Mouse (Mus musculus): ENCODE data around the gene Cdk19. TPM values are rescaled to one million over a fixed set of nuclear protein-coding genes. Genes with fewer than 3 reads are reported as not detected.
A peak's percentile ranks its signal among the peaks of the same experiment; 100 is the strongest.

Gene Cdk19
- polyA plus RNA-seq, 1 experiment: 16.0 TPM

DNA sequence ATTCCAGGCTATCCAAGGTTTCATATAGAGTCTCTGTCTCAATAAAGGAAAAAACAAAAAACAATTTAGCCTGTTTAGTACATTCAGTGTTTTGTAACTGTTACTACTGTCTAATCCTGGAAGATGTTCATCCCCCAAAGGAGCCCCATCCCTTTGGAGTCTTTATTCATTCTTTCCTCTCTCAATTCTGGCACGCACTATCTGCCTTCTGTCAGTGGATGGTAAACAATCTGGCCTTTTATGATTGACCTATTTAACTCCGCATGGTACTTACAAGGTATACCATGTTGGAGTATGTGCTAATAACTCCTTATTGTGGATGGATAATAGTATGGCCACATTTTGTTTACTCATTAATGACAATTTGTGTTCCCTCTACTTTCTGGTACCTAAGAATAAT lies 26.6 kb downstream of the Cdk19 start:
- no peaks in the 10 kb centered on the region for H3K27me3 ChIP-seq (ENCODE audit: control insufficient read depth, insufficient read depth, low read length, poor library complexity, severe bottlenecking)
- H3K9ac ChIP-seq (ENCODE audit: low read depth, poor library complexity, severe bottlenecking): no peak overlapping the region
- no peaks in the 10 kb centered on the region for H3K9me3 ChIP-seq (replicated peaks; ENCODE audit: control insufficient read depth, insufficient read depth, low read length, poor library complexity, severe bottlenecking)
- H3K27ac ChIP-seq (ENCODE audit: insufficient read depth, low read length): no peak overlapping the region
- TF ChIP-seq EP300 (IDR thresholded peaks at IDR 0.05; ENCODE audit: insufficient read depth, low read depth, low read length): no peak
- TF ChIP-seq POLR2A (IDR thresholded peaks at IDR 0.05; ENCODE audit: insufficient read depth, low read length): no peak
- no peak for TF ChIP-seq CTCF (IDR thresholded peaks at IDR 0.05; ENCODE audit: low read depth, low read length)
- H3K36me3 ChIP-seq (ENCODE audit: control insufficient read depth, insufficient read depth, low read length, poor library complexity, severe bottlenecking): no peaks in the 10 kb centered on the region
- H3K4me1 ChIP-seq (ENCODE audit: control insufficient read depth, insufficient read depth, low read length): no peaks in the 10 kb centered on the region
- no peak overlapping the region for H3K4me3 ChIP-seq (ENCODE audit: low read depth, low read length)

DNA sequence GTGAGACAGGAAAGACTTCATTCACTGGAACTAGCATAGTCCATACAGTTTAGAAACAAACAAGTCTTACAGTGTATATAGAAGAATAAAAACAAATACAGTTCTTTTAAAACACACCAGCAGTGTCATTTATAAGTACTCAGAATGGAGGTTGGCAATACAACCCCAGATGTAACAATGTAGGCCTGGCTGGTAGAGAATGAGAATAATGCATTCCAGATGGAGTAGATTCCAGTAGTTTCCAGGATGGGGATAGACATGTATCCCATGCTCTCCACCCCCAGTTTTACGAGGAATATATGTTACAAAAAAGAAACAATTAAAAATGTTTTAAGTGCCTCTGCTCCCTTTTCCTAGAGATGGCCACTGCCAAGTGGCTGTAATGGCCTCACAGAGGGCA lies 29.2 kb downstream of the Cdk19 start:
- no peaks in the 10 kb centered on the region for H3K36me3 ChIP-seq (ENCODE audit: control insufficient read depth, insufficient read depth, low read length, poor library complexity, severe bottlenecking)
- H3K4me3 ChIP-seq (ENCODE audit: low read depth, low read length): no peak overlapping the region
- H3K27me3 ChIP-seq (ENCODE audit: control insufficient read depth, insufficient read depth, low read length, poor library complexity, severe bottlenecking): no peaks in the 10 kb centered on the region
- no peaks in the 10 kb centered on the region for H3K9me3 ChIP-seq (replicated peaks; ENCODE audit: control insufficient read depth, insufficient read depth, low read length, poor library complexity, severe bottlenecking)
- H3K4me1 ChIP-seq (ENCODE audit: control insufficient read depth, insufficient read depth, low read length): no peaks in the 10 kb centered on the region
- H3K27ac ChIP-seq (ENCODE audit: insufficient read depth, low read length): no peak overlapping the region
- no peak for TF ChIP-seq POLR2A (IDR thresholded peaks at IDR 0.05; ENCODE audit: insufficient read depth, low read length)
- no peak for TF ChIP-seq CTCF (IDR thresholded peaks at IDR 0.05; ENCODE audit: low read depth, low read length)
- H3K9ac ChIP-seq (ENCODE audit: low read depth, poor library complexity, severe bottlenecking): no peak overlapping the region

DNA sequence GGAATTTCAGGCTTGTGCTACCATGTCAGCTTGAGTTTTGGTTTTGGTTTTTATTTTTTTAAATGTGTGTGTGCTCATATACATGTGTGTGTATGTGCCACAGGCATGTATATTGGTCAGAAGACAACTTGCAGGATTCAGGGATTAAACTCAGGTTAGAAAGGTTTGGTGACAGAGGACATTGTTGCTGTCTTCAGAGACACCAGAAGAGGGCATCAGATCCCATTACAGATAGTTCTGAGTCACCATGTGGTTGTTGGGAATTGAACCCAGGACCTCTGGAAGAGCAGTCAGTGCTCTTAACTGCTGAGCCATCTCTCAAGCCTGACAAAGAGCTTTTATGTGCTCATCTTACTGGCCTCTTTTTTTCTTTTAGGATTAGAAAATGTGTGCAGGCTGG lies 30.8 kb downstream of the Cdk19 start:
- Histone ChIP-seq H3K4me1 (ENCODE audit: control insufficient read depth, insufficient read depth, low read length) (no peaks in the 10 kb centered on the region), H3K9ac (ENCODE audit: low read depth, poor library complexity, severe bottlenecking) (no peak overlapping the region), H3K27me3 (ENCODE audit: control insufficient read depth, insufficient read depth, low read length, poor library complexity, severe bottlenecking) (no peaks in the 10 kb centered on the region), H3K9me3 (replicated peaks; ENCODE audit: control insufficient read depth, insufficient read depth, low read length, poor library complexity, severe bottlenecking) (no peaks in the 10 kb centered on the region), H3K27ac (ENCODE audit: insufficient read depth, low read length) (no peak overlapping the region), H3K4me3 (ENCODE audit: low read depth, low read length) (no peak overlapping the region), H3K36me3 (ENCODE audit: control insufficient read depth, insufficient read depth, low read length, poor library complexity, severe bottlenecking) (no peaks in the 10 kb centered on the region)
- TF ChIP-seq POLR2A (IDR thresholded peaks at IDR 0.05; ENCODE audit: insufficient read depth, low read length): no peak
- no peak for TF ChIP-seq EP300 (IDR thresholded peaks at IDR 0.05; ENCODE audit: insufficient read depth, low read depth, low read length)
- no peak for TF ChIP-seq CTCF (IDR thresholded peaks at IDR 0.05; ENCODE audit: low read depth, low read length)

DNA sequence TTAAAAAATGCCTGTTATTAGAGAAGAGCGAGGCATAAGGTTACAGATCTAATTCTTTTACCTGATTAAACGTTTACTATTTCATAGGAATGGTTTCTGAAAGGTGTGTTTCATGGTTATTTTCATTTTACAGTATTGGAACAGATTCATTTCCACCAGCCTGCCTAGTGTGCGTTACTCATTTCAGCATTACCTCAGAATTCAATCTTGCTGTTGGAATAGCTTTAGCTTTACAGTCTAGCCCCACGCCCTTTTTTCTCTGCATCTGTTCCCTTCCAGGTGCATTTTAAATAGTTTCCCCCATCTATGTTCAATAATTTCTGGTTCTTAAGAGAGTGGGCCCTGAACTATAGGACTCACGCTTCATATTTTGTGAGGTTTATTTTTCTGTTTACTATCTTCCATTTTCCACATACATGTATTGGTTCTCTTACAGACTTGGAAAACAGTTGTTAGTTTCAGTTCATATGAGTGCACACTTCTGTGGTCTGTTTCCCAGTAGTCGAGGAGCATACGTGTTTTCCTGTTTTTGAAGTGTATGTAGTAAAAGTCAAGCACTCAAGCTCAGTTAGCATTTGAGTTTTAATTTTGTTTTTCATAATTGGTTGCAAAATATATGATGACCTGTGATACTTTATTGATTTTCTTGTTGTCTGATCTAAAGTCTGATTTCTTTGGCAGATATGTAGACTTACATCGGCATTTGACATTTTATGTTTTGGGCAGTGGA lies 32.0 kb downstream of the Cdk19 start:
- no peaks in the 10 kb centered on the region for H3K4me1 ChIP-seq (ENCODE audit: control insufficient read depth, insufficient read depth, low read length)
- H3K4me3 ChIP-seq (ENCODE audit: low read depth, low read length): no peak overlapping the region
- H3K9me3 ChIP-seq (replicated peaks; ENCODE audit: control insufficient read depth, insufficient read depth, low read length, poor library complexity, severe bottlenecking): no peaks in the 10 kb centered on the region
- no peak overlapping the region for H3K27ac ChIP-seq (ENCODE audit: insufficient read depth, low read length)
- H3K9ac ChIP-seq (ENCODE audit: low read depth, poor library complexity, severe bottlenecking): no peak overlapping the region
- no peaks in the 10 kb centered on the region for H3K27me3 ChIP-seq (ENCODE audit: control insufficient read depth, insufficient read depth, low read length, poor library complexity, severe bottlenecking)
- no peak for TF ChIP-seq POLR2A (IDR thresholded peaks at IDR 0.05; ENCODE audit: insufficient read depth, low read length)
- TF ChIP-seq EP300 (IDR thresholded peaks at IDR 0.05; ENCODE audit: insufficient read depth, low read depth, low read length): no peak
- no peak for TF ChIP-seq CTCF (IDR thresholded peaks at IDR 0.05; ENCODE audit: low read depth, low read length)
- no peaks in the 10 kb centered on the region for H3K36me3 ChIP-seq (ENCODE audit: control insufficient read depth, insufficient read depth, low read length, poor library complexity, severe bottlenecking)

- Histone ChIP-seq H3K9me3 (replicated peaks; ENCODE audit: control insufficient read depth, insufficient read depth, low read length, poor library complexity, severe bottlenecking) (no peaks in the 10 kb centered on the region), H3K36me3 (ENCODE audit: control insufficient read depth, insufficient read depth, low read length, poor library complexity, severe bottlenecking) (no peaks in the 10 kb centered on the region), H3K4me3 (ENCODE audit: low read depth, low read length) (no peak overlapping the region), H3K27ac (ENCODE audit: insufficient read depth, low read length) (no peak overlapping the region), H3K4me1 (ENCODE audit: control insufficient read depth, insufficient read depth, low read length) (no peaks in the 10 kb centered on the region), H3K27me3 (ENCODE audit: control insufficient read depth, insufficient read depth, low read length, poor library complexity, severe bottlenecking) (no peaks in the 10 kb centered on the region), H3K9ac (ENCODE audit: low read depth, poor library complexity, severe bottlenecking) (no peak overlapping the region)
- TF ChIP-seq EP300 (IDR thresholded peaks at IDR 0.05; ENCODE audit: insufficient read depth, low read depth, low read length) (peak; percentile 60; the same call in 1 of the 2 replicates), CTCF (IDR thresholded peaks at IDR 0.05; ENCODE audit: low read depth, low read length) (no peak)
Observed at GRCm38 (mm10) chr10:40371914-40372675, 32.7 kb downstream of the Cdk19 start.

DNA sequence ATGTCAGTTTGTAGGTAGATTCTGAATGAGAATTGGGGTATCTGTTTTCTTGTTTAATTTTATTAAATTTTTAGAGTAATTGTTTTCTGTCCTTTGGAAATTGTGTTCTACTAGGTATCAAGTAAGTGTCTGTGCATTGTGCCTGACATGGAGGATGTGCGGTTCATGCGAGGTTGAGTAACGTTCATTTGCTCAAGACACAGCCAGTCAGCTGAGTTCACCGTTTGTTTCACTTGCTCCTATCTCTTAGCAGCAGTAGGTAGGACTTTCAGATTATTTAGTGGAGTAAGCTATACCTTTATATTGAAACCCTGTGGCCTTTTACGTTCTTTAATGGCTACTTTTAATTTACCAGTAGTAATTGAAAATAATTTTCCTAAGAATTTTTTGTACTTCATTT lies 34.4 kb downstream of the Cdk19 start:
- H3K9me3 ChIP-seq (replicated peaks; ENCODE audit: control insufficient read depth, insufficient read depth, low read length, poor library complexity, severe bottlenecking): no peaks in the 10 kb centered on the region
- no peak overlapping the region for H3K27ac ChIP-seq (ENCODE audit: insufficient read depth, low read length)
- no peaks in the 10 kb centered on the region for H3K4me1 ChIP-seq (ENCODE audit: control insufficient read depth, insufficient read depth, low read length)
- H3K4me3 ChIP-seq (ENCODE audit: low read depth, low read length): no peak overlapping the region
- H3K27me3 ChIP-seq (ENCODE audit: control insufficient read depth, insufficient read depth, low read length, poor library complexity, severe bottlenecking): no peaks in the 10 kb centered on the region
- H3K36me3 ChIP-seq (ENCODE audit: control insufficient read depth, insufficient read depth, low read length, poor library complexity, severe bottlenecking): no peaks in the 10 kb centered on the region
- no peak overlapping the region for H3K9ac ChIP-seq (ENCODE audit: low read depth, poor library complexity, severe bottlenecking)
- TF ChIP-seq EP300 (IDR thresholded peaks at IDR 0.05; ENCODE audit: insufficient read depth, low read depth, low read length) (no peak), POLR2A (IDR thresholded peaks at IDR 0.05; ENCODE audit: insufficient read depth, low read length) (no peak), CTCF (IDR thresholded peaks at IDR 0.05; ENCODE audit: low read depth, low read length) (no peak)

Data from ES-Bruce4 (cell line).